ENCODE assay signal across 7 mouse cellular contexts in the genomic region with DNA sequence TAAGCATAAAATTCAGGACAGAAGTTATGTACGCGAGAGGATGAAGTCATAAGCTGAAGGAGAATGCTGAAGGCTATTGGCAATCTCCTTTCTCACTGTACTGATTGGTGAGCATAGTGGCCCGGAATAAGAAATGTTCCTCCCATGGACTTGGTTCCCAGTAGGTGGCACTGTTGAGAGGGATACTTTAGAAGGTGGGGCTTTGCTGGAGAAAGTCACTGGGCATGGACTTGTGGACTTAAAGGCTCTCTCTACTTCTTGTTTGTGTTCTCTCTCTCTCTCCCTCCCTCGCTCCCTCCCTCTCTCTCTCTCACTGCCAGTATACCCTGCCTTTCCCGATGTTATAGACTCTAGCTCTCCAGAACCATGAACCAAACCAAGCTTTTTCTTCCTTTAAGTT. TPM values are rescaled to one million over a fixed set of nuclear protein-coding genes. Genes with fewer than 3 reads are reported as not detected.
A peak's percentile ranks its signal among the peaks of the same experiment; 100 is the strongest.
DNase-seq lines count a peak whose midpoint lies in the region; ATAC-seq and TF ChIP-seq lines count a peak whose summit lies in the region.

No protein-coding gene starts in this region.

- H3K27me3 ChIP-seq in E14TG2a.4 (ENCODE audit: insufficient read depth, low read length): no peaks in the 10 kb centered on the region

- peaks cover 18% of the 10 kb centered on the region for H3K4me1 ChIP-seq in E14TG2a.4 (replicated peaks; ENCODE audit: low read depth, low read length)

- H3K36me3 ChIP-seq in E14TG2a.4 (ENCODE audit: insufficient read depth, low read length): no peaks in the 10 kb centered on the region

- H3K4me3 ChIP-seq in E14TG2a.4 (replicated peaks; ENCODE audit: low read length): no peak overlapping the region

- ATAC-seq in monocyte, adult 5-6 weeks (replicated peaks; ENCODE audit: insufficient number of reproducible peaks, low FRiP score, low TSS enrichment, poor library complexity, severe bottlenecking): no peak

- peaks cover 11% of the 10 kb centered on the region for H3K9me3 ChIP-seq in E14TG2a.4 (ENCODE audit: low read length)

- TF ChIP-seq CTCF in E14TG2a.4 (conservative IDR thresholded peaks at IDR 0.05; ENCODE audit: low read length): peak; percentile 64

- peak; percentile 32 for DNase-seq in layer of hippocampus, adult 11-12 months (ENCODE audit: low spot score)
- no peak for DNase-seq in layer of hippocampus, adult 9-10 months (ENCODE audit: low spot score)
- DNase-seq in adipocyte (ENCODE audit: low spot score): peak; percentile 66
- peak; percentile 32 for DNase-seq in gastrocnemius, postnatal 10 days
- DNase-seq in lung, postnatal 10 days: peak; percentile 82

RNA-seq across cellular contexts. Expression of a gene that starts 45.8 kb away (rescaled TPM):
- under 1 TPM; 0.16 to 0.23 TPM for total RNA-seq in gastrocnemius, postnatal 10 days (2021)
- total RNA-seq in monocyte, adult 5-6 weeks (2017): 0.67 TPM in 1 of 3 replicates, not detected in the others

RNA-seq across cellular contexts. Expression of a gene that starts 50.3 kb away (rescaled TPM):
- total RNA-seq in gastrocnemius, postnatal 10 days (2021): 10 to 100 TPM in 1 of 2 experiments, 1 to 10 TPM in 1; 9.8 to 12.4 TPM
- total RNA-seq in monocyte, adult 5-6 weeks (2017): not detected in 3 replicates

Comparison
In these comparisons a context has a peak if more than half of its experiments do, and no peak if none do; other contexts are left out.
1. RNA of a gene that starts 50.3 kb away (total RNA-seq): 9.8 to 12.4 TPM in gastrocnemius, postnatal 10 days; not detected in monocyte, adult 5-6 weeks; every median in the first group is over 10 times any median in the second.